9 mouse cellular contexts compared by ENCODE assay signal in the genomic region with DNA sequence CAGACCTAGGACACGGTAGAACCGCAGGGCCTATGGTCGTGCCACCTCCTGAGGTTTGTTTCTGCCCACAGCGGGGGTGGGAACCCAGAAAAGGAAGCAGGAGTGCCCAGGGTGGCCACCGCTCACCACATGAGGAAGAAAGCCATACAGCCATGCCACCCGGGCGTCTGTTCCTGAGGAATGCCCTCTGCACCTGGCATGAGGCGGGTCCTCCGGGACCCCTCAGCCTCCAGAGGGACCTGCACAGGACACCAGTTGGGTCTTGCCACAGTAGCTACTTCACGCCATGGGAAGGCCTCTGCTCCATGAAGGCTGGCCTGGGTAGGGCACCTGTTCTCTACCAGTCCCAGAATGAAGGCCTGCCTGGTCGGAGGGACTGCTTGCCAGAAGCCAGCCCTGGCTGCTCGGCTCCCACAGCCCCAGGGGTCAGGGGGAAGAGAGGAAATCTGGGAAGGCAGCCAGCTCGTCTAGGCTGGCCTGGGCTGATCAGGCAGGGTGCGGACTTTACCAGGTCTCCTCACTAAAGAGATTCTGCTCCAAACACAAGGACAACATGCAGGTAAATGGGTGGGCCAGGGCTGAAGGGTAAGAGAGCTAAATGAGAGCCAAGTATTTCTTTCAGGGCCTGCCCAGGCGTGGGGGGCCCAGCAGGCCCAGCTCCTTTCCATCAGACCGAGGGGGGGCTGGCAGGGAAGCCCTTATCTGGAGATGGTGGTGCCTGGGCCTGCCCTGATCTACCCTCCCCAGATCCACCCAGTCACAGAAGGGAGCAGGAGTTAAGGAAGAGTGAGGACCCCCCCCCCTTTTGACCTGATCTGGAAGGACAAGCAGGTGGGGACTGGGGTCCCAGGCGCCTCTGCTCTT. TPM values are rescaled to one million over a fixed set of nuclear protein-coding genes. Genes with fewer than 3 reads are reported as not detected.
A peak's percentile ranks its signal among the peaks of the same experiment; 100 is the strongest.
DNase-seq lines count a peak whose midpoint lies in the region; ATAC-seq and TF ChIP-seq lines count a peak whose summit lies in the region.
"Had no signal": no experiment of that assay in that cellular context is flagged by ENCODE, and none has a peak within 500 bp of the region (broad histone marks: within the 10 kb centered on the region; RNA-seq: fewer than 3 reads in every experiment).

No protein-coding gene starts in this region.

- H3K4me3 ChIP-seq in MEL (ENCODE audit: control insufficient read depth in 1 of 2, insufficient read depth in 1 of 2, low read depth in 2 of 2, low read length in 2 of 2), result peak overlapping the region; percentile 61 to 90
- no peak overlapping the region for H3K4me3 ChIP-seq in forebrain, embryonic 12.5 days (replicated peaks)
- H3K4me3 ChIP-seq in hindbrain, embryonic 11.5 days (ENCODE audit: low read depth, low read length), result no peak overlapping the region
- H3K4me3 ChIP-seq in limb, embryonic 13.5 days, result 0 out of 2 replicates have a peak overlapping the region, but pooled peaks have one; percentile 7
- H3K4me3 ChIP-seq in midbrain, embryonic 15.5 days, result no peak overlapping the region

- peaks cover 46% of the 10 kb centered on the region for H3K79me2 ChIP-seq in MEL (ENCODE audit: control insufficient read depth, insufficient read depth, low read length, poor library complexity)

- peak overlapping the region; percentile 94 for H3K27ac ChIP-seq in MEL (ENCODE audit: control insufficient read depth, low read depth, low read length)
- peak overlapping the region; percentile 83 for H3K27ac ChIP-seq in forebrain, embryonic 12.5 days
- H3K27ac ChIP-seq in hindbrain, embryonic 11.5 days (ENCODE audit: low read depth, low read length), result peak overlapping the region; percentile 49; the same call in 1 of the 2 replicates
- peak overlapping the region; percentile 75; the same call in 1 of the 2 replicates for H3K27ac ChIP-seq in limb, embryonic 13.5 days
- peak overlapping the region; percentile 62 for H3K27ac ChIP-seq in midbrain, embryonic 15.5 days

- TF ChIP-seq CTCF in MEL (IDR thresholded peaks at IDR 0.05 in 2 of 3, conservative IDR thresholded peaks at IDR 0.05 in 1 of 3; ENCODE audit: control insufficient read depth in 1 of 3, insufficient read depth in 1 of 3, low read depth in 2 of 3, low read length in 3 of 3, poor library complexity in 1 of 3, severe bottlenecking in 1 of 3), result no peak

- peaks cover 0 to 26% of the 10 kb centered on the region in 2 experiments; a peak in 2 of 4 replicates for H3K36me3 ChIP-seq in MEL (ENCODE audit: control insufficient read depth in 1 of 2, insufficient read depth in 2 of 2, low read length in 2 of 2)
- no peaks in the 10 kb centered on the region for H3K36me3 ChIP-seq in forebrain, embryonic 12.5 days (replicated peaks)
- H3K36me3 ChIP-seq in hindbrain, embryonic 11.5 days (ENCODE audit: control insufficient read depth, insufficient read depth, low read length), result no peaks in the 10 kb centered on the region
- peaks cover 3% of the 10 kb centered on the region; the same call in 1 of the 2 replicates for H3K36me3 ChIP-seq in limb, embryonic 13.5 days
- H3K36me3 ChIP-seq in midbrain, embryonic 15.5 days (replicated peaks), result no peaks in the 10 kb centered on the region

- TF ChIP-seq RAD21 in MEL (IDR thresholded peaks at IDR 0.05; ENCODE audit: low read depth, low read length), result no peak

- 74% methylated on average over 17 of the region's 17 CpGs for WGBS in forebrain, embryonic 12.5 days
- 77% methylated on average over 17 of the region's 17 CpGs for WGBS in hindbrain, embryonic 11.5 days
- WGBS in limb, embryonic 13.5 days, result 62% methylated on average over 17 of the region's 17 CpGs
- WGBS in midbrain, embryonic 15.5 days, result 67% methylated on average over 16 of the region's 17 CpGs

- no peaks in the 10 kb centered on the region for H3K27me3 ChIP-seq in MEL (ENCODE audit: control insufficient read depth in 1 of 2, insufficient read depth in 2 of 2, low read length in 2 of 2)
- H3K27me3 ChIP-seq in forebrain, embryonic 12.5 days, result no peaks in the 10 kb centered on the region
- no peaks in the 10 kb centered on the region for H3K27me3 ChIP-seq in hindbrain, embryonic 11.5 days (ENCODE audit: control insufficient read depth, insufficient read depth, low read length)
- H3K27me3 ChIP-seq in limb, embryonic 13.5 days, result no peaks in the 10 kb centered on the region
- H3K27me3 ChIP-seq in midbrain, embryonic 15.5 days (replicated peaks), result 0 out of 2 replicates have a peak, but pooled peaks cover 2% of the 10 kb centered on the region

- TF ChIP-seq EP300 in MEL (IDR thresholded peaks at IDR 0.05; ENCODE audit: low read depth in 1 of 2, low read length in 2 of 2), result peak; percentile 35 to 82; a peak in 3 of 4 replicates

- ATAC-seq in forebrain, embryonic 12.5 days (ENCODE audit: low FRiP score), result peak; percentile 21; the same call in 1 of the 2 replicates
- ATAC-seq in hindbrain, embryonic 11.5 days (ENCODE audit: low FRiP score), result peak; percentile 31
- 0 out of 2 replicates have a peak, but pooled peaks have one; percentile 2 for ATAC-seq in limb, embryonic 13.5 days (ENCODE audit: low FRiP score, low read depth)
- peak; percentile 32 for ATAC-seq in midbrain, embryonic 15.5 days (replicated peaks)

- H3K4me2 ChIP-seq in forebrain, embryonic 12.5 days, result peak overlapping the region; percentile 41
- H3K4me2 ChIP-seq in hindbrain, embryonic 11.5 days (replicated peaks; ENCODE audit: low read depth, low read length), result peak overlapping the region; percentile 21; the same call in 1 of the 2 replicates
- peak overlapping the region; percentile 53 for H3K4me2 ChIP-seq in limb, embryonic 13.5 days (replicated peaks)
- H3K4me2 ChIP-seq in midbrain, embryonic 15.5 days, result peak overlapping the region; percentile 21

- no peak for TF ChIP-seq POLR2A in MEL (IDR thresholded peaks at IDR 0.05; ENCODE audit: control insufficient read depth in 1 of 2, insufficient read depth in 1 of 2, low read depth in 1 of 2, low read length in 2 of 2, poor library complexity in 1 of 2)

- no peaks in the 10 kb centered on the region for H3K9me3 ChIP-seq in MEL (replicated peaks; ENCODE audit: insufficient read depth, low read length)
- H3K9me3 ChIP-seq in forebrain, embryonic 12.5 days, result no peaks in the 10 kb centered on the region
- H3K9me3 ChIP-seq in hindbrain, embryonic 11.5 days (ENCODE audit: control insufficient read depth, low read length), result no peaks in the 10 kb centered on the region
- no peaks in the 10 kb centered on the region for H3K9me3 ChIP-seq in limb, embryonic 13.5 days
- H3K9me3 ChIP-seq in midbrain, embryonic 15.5 days, result no peaks in the 10 kb centered on the region

- H3K4me1 ChIP-seq in MEL (ENCODE audit: control insufficient read depth in 1 of 2, insufficient read depth in 2 of 2, low read length in 2 of 2), result peaks cover 15 to 41% of the 10 kb centered on the region in 2 experiments; a peak in 3 of 4 replicates
- H3K4me1 ChIP-seq in forebrain, embryonic 12.5 days, result peaks cover 44% of the 10 kb centered on the region
- peaks cover 14% of the 10 kb centered on the region for H3K4me1 ChIP-seq in hindbrain, embryonic 11.5 days (replicated peaks; ENCODE audit: control insufficient read depth, insufficient read depth, low read length)
- peaks cover 57% of the 10 kb centered on the region for H3K4me1 ChIP-seq in limb, embryonic 13.5 days
- H3K4me1 ChIP-seq in midbrain, embryonic 15.5 days, result peaks cover 36% of the 10 kb centered on the region

- H3K9ac ChIP-seq in MEL (ENCODE audit: control insufficient read depth, low read depth, low read length, poor library complexity, severe bottlenecking), result peak overlapping the region; percentile 71
- peak overlapping the region; percentile 36; the same call in 1 of the 2 replicates for H3K9ac ChIP-seq in forebrain, embryonic 12.5 days
- peak overlapping the region; percentile 31; the same call in 1 of the 2 replicates for H3K9ac ChIP-seq in hindbrain, embryonic 11.5 days (ENCODE audit: low read depth, low read length)
- H3K9ac ChIP-seq in limb, embryonic 13.5 days, result peak overlapping the region; percentile 54
- H3K9ac ChIP-seq in midbrain, embryonic 15.5 days, result no peak overlapping the region

- DNase-seq in MEL (ENCODE audit: low read depth, low spot score), result peak; percentile 57
- peak; percentile 78 for DNase-seq in brain, adult 2 months (ENCODE audit: low read depth, low spot score)
- DNase-seq in hindbrain, embryonic 11.5 days (ENCODE audit: low spot score), result no peak
- no peak for DNase-seq in right cerebral cortex, postnatal 25 days
- no peak for DNase-seq in frontal cortex, adult 2 months (ENCODE audit: extremely low spot score in 1 of 2, low spot score in 1 of 2)

RNA-seq across cellular contexts. Expression of a gene that starts 4.1 kb away (rescaled TPM):
- 0.85 and 1.2 TPM in 2 replicates for total RNA-seq in MEL (2012; rRNA removed)
- polyA plus RNA-seq in MEL (2012; ENCODE audit: insufficient read depth in 1 of 2, insufficient read length in 2 of 2, low read depth in 1 of 2, low replicate concordance in 2 of 2, missing spikeins in 1 of 2), result 10 to 100 TPM in 1 of 2 experiments, not detected in 1; 22.7 TPM
- 0.46 and 0.52 TPM in 2 replicates for polyA plus RNA-seq in forebrain, embryonic 12.5 days (2016; fragmentation: Nextera tagmentation; extraction: Ambion mirVana)
- polyA plus RNA-seq in hindbrain, embryonic 11.5 days (2014; fragmentation: Nextera tagmentation; extraction: Ambion mirVana), result 0.27 and 0.37 TPM in 2 replicates
- 0.27 and 0.61 TPM in 2 replicates for polyA plus RNA-seq in limb, embryonic 13.5 days (2015; fragmentation: Nextera tagmentation; extraction: Ambion mirVana)
- 0.20 and 0.31 TPM in 2 replicates for polyA plus RNA-seq in midbrain, embryonic 15.5 days (2015; fragmentation: Nextera tagmentation; extraction: Ambion mirVana)
- 0.04 and 0.12 TPM in 2 replicates for polyA plus RNA-seq in frontal cortex, adult 2 months (2012; rRNA removed)
- total RNA-seq: gastrocnemius, adult 8-10 months had no signal

RNA-seq across cellular contexts. Expression of a gene that starts 17.5 kb away (rescaled TPM):
- 0.19 and 0.59 TPM in 2 replicates for total RNA-seq in MEL (2012; rRNA removed)
- 1 to 10 TPM in 1 of 2 experiments, not detected in 1; 3.4 TPM for polyA plus RNA-seq in MEL (2012; ENCODE audit: insufficient read depth in 1 of 2, insufficient read length in 2 of 2, low read depth in 1 of 2, low replicate concordance in 2 of 2, missing spikeins in 1 of 2)
- 834 and 889 TPM in 2 replicates for polyA plus RNA-seq in forebrain, embryonic 12.5 days (2016; fragmentation: Nextera tagmentation; extraction: Ambion mirVana)
- 960 and 984 TPM in 2 replicates for polyA plus RNA-seq in hindbrain, embryonic 11.5 days (2014; fragmentation: Nextera tagmentation; extraction: Ambion mirVana)
- 1,939 and 1,982 TPM in 2 replicates for polyA plus RNA-seq in limb, embryonic 13.5 days (2015; fragmentation: Nextera tagmentation; extraction: Ambion mirVana)
- polyA plus RNA-seq in midbrain, embryonic 15.5 days (2015; fragmentation: Nextera tagmentation; extraction: Ambion mirVana), result 132 and 158 TPM in 2 replicates
- polyA plus RNA-seq in frontal cortex, adult 2 months (2012; rRNA removed), result 53.6 and 61.5 TPM in 2 replicates

RNA-seq across cellular contexts. Expression of a gene that starts 22.6 kb away (rescaled TPM):
- 23.9 and 29.0 TPM in 2 replicates for total RNA-seq in MEL (2012; rRNA removed)
- polyA plus RNA-seq in MEL (2012; ENCODE audit: insufficient read depth in 1 of 2, insufficient read length in 2 of 2, low read depth in 1 of 2, low replicate concordance in 2 of 2, missing spikeins in 1 of 2), result 10 to 100 TPM in 1 of 2 experiments, not detected in 1; 21.5 TPM
- polyA plus RNA-seq in forebrain, embryonic 12.5 days (2016; fragmentation: Nextera tagmentation; extraction: Ambion mirVana), result 0.31 and 0.72 TPM in 2 replicates
- polyA plus RNA-seq in hindbrain, embryonic 11.5 days (2014; fragmentation: Nextera tagmentation; extraction: Ambion mirVana), result 0.20 and 0.42 TPM in 2 replicates
- polyA plus RNA-seq in limb, embryonic 13.5 days (2015; fragmentation: Nextera tagmentation; extraction: Ambion mirVana), result 0.38 and 0.78 TPM in 2 replicates
- 0.57 and 0.66 TPM in 2 replicates for polyA plus RNA-seq in midbrain, embryonic 15.5 days (2015; fragmentation: Nextera tagmentation; extraction: Ambion mirVana)
- polyA plus RNA-seq in frontal cortex, adult 2 months (2012; rRNA removed), result 36.1 and 39.2 TPM in 2 replicates
- total RNA-seq: gastrocnemius, adult 8-10 months had no signal

RNA-seq across cellular contexts. Expression of a gene that starts 26.0 kb away (rescaled TPM):
- 65.6 and 66.1 TPM in 2 replicates for total RNA-seq in MEL (2012; rRNA removed)
- 100 to 1,000 TPM in 1 of 2 experiments, not detected in 1; 165 TPM for polyA plus RNA-seq in MEL (2012; ENCODE audit: insufficient read depth in 1 of 2, insufficient read length in 2 of 2, low read depth in 1 of 2, low replicate concordance in 2 of 2, missing spikeins in 1 of 2)
- polyA plus RNA-seq in forebrain, embryonic 12.5 days (2016; fragmentation: Nextera tagmentation; extraction: Ambion mirVana), result 24.4 and 28.5 TPM in 2 replicates
- polyA plus RNA-seq in hindbrain, embryonic 11.5 days (2014; fragmentation: Nextera tagmentation; extraction: Ambion mirVana), result 24.1 and 28.9 TPM in 2 replicates
- polyA plus RNA-seq in limb, embryonic 13.5 days (2015; fragmentation: Nextera tagmentation; extraction: Ambion mirVana), result 33.0 and 34.0 TPM in 2 replicates
- polyA plus RNA-seq in midbrain, embryonic 15.5 days (2015; fragmentation: Nextera tagmentation; extraction: Ambion mirVana), result 32.2 and 36.1 TPM in 2 replicates
- 590 and 632 TPM in 2 replicates for polyA plus RNA-seq in frontal cortex, adult 2 months (2012; rRNA removed)

Comparison
In these comparisons a context has a peak if more than half of its experiments do, and no peak if none do; other contexts are left out.
1. DNase-seq: peak in MEL (single experiment) and brain, adult 2 months (single experiment); none in hindbrain, embryonic 11.5 days (single experiment), right cerebral cortex, postnatal 25 days (single experiment) and frontal cortex, adult 2 months (0 of 2).
2. H3K4me3 ChIP-seq: peak in MEL (2 of 2) and limb, embryonic 13.5 days (single experiment); none in forebrain, embryonic 12.5 days (single experiment), hindbrain, embryonic 11.5 days (single experiment) and midbrain, embryonic 15.5 days (single experiment).
3. RNA of a gene that starts 17.5 kb away (polyA plus RNA-seq): 1,939 to 1,982 TPM in limb, embryonic 13.5 days, 960 to 984 TPM in hindbrain, embryonic 11.5 days, 834 to 889 TPM in forebrain, embryonic 12.5 days, 132 to 158 TPM in midbrain, embryonic 15.5 days and 53.6 to 61.5 TPM in frontal cortex, adult 2 months; 3.4 TPM in MEL; every median in the first group is over 10 times any median in the second.
4. Peak in every context shown above with its lines, with median percentiles within 50 percentile points of each other: H3K27ac ChIP-seq, ATAC-seq and H3K4me2 ChIP-seq.